Mouse (Mus musculus) kidney, adult 18-20 months (tissue): Measurements from ENCODE around the gene 1110065P20Rik.

Experiments
- DNase-seq: peaks from one replicate; pipeline ENCODE4 v3.0.0; 2021

Gene 1110065P20Rik

GRCm38 (mm10) chr4:124838035-124838700, 12.8 kb downstream of the 1110065P20Rik start:
- DNase-seq = no peak

DNA sequence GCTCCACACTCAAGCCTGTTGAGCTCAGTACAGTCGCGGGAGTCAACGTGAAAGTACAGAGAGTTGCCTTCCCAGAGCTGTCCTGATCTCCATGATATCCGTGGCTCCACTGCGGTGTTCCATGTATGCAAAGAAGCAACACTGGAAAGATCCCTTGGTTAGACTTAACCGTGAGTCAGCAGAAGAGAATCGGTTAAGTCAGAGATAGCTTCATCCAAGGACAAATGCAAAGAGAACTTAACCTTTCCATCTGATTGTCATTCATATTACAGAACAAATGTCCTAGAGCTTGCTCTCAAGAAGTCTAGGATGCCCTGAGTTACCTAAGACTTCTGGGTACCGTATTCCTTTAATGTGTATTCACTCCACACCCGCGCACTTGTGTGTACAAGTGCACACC, 18.2 kb downstream of the 1110065P20Rik start:
- DNase-seq = no peak

DNA sequence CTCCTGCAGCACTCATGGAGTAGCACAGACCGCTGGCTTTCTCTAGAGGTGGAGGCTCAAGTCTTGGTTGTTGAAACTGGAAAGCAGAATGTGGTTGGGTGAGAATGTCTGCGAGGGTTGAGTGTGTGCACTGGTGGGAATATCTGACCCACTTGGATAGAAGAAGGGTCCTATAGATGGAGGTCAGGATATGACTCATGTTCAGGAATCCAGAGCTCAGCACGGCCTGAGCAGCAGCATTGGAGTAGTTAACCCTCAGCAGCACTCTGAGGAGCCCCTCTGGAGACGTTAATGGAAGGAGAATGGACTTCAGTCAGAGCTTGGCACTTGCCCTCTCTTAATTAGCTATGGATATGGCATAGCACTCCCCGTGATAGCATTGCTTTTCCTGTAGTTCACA, 21.3 kb downstream of the 1110065P20Rik start:
- no peak for DNase-seq

- no peak for DNase-seq
Observed at GRCm38 (mm10) chr4:124825371-124825965, 25.5 kb downstream of the 1110065P20Rik start.

DNA sequence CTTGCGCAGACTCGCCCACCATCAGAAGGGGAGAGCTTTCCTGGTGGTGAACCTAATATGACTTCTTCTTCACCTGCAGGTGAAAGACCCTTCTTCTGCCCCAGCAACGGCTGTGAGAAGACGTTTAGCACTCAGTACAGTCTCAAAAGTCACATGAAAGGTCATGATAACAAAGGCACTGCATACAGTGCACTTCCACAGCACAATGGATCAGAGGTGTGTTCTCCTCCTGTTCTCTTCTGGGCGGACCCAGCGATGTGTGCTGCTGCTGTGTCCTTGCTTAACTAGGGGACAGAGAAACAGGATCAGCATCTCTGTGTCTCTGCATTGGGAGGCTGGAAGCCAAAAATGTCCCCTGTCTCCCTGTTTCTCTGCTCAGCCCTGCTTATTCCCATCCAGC, 26.0 kb downstream of the 1110065P20Rik start:
- no peak for DNase-seq

- DNase-seq = no peak
Observed at GRCm38 (mm10) chr4:124818832-124819231, 32.2 kb downstream of the 1110065P20Rik start.

DNA sequence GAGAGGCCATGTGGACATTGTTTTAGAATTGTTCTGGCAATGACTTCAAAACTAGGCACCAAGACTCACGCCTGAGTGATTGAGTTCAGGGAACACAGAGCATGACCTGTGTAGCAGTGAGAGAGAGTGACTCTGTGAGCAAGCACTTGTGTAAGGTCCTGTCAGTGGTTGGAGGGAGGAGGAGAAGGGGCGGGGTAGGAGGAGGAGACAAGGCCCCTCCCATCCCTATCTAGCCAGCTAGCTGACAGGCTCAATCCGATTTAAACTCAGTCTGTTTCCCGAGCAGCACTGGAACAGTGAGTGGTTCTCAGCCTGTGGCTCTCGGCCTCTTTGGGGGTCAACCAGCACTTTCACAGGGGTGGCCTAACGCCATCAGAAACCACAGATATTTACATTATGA, 33.2 kb downstream of the 1110065P20Rik start:
- DNase-seq = peak; percentile 71

DNA sequence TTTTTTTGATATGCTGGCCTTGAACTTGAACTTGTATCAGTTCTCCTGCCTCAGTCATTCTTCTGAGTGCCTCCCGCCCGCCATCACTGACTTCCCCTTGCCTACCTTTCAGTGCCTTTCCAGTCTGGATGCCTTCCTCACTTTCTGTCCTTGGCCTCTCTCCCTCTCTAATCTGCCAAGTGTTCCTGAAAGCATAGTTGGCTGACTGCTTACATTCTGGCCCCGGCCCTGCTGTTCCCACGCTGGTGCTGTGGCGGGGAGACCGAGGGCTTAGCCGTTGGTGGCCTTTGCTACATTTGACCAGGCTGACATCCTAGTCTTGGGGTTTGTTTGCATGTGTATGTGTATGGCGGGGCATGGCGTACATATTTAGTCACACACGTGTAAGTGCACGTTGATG, 35.1 kb downstream of the 1110065P20Rik start:
- DNase-seq = no peak

DNA sequence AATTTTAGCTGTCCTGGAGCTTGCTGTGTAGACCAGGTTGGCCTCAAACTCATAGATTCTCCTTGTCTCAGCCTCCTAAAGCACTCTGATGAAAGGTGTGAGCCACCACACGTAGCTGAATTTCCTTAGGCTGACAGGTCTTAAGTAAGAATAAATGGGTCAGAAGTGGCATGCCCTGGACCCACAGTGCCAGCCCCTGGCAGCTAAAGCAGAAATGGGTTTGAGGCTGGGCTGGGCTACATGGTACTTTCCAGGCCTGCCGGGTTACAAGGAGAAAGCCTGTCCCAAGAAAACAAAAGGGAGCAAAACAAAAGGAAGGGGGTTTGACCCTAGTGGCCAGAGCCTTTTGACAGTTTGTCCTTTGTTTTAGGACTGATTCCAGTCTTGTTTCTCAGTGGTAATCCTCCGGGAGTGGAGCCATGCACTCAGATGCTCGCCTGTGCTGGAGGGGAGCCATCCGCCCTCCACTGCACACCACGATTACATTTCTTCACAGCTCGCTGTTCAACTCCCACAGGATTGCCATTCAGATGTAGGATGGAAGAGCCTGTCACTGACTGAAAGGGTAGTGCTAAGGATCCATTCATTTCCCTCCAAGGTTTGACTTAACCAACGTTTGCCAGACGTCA, 39.5 kb downstream of the 1110065P20Rik start:
- DNase-seq = no peak

- DNase-seq = no peak
Observed at GRCm38 (mm10) chr4:124810056-124810455, 40.9 kb downstream of the 1110065P20Rik start.

DNA sequence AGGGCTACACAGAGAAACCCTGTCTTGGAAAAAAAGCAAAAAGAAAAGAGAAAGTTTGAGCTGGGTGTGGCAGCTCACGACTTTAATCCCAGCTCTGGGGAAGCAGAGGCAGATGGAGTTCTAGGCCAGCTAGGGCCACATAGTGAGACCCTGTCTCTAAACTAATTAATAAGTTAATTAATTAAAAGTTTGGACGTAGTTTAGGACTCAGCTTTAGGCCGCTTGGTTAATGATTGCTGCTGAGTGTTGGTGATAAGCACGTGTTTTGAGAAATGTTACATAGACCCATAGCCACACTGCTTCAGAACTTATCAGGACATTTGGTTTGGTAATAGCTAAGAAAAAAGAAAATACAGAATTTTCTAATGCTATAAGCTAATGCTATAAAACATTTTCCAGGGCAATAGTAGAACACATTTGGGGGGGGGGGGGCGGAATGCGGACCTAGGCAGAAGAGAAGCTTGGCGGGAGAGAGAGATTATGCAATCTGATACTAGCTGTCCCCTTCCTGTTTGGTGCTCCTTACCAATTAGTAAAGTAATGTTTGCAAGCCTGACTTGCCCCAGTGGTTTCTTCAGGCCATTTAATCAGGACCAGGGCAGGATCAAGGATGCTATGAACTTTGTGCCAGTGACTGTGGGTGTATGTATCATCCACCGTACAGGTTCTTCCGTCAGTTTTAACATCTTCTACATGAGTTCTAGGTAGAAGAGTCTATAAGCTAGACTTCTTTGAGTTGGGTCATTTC, 41.7 kb downstream of the 1110065P20Rik start:
- DNase-seq = peak; percentile 25

DNA sequence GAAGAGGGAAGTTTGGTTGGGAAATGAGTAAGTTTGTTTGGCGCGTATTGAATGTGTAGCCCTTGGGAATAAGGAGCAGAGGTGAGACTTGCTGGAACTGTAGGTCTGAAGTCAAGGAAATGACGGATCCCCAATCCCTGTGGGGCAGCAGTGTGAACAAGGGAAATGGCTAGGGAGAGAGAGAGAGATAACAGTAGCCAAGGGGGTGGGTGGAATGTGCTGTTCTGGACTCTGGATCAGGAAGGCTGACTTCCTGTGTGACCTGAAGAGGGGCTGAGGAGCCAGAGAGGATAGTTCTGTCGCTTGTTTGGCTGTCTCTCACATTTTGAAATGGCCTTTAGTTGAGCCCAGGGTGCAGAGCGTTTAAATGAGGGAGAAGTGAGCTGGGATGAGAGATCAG, 42.5 kb downstream of the 1110065P20Rik start:
- DNase-seq = peak; percentile 28

- no peak for DNase-seq
Observed at GRCm38 (mm10) chr4:124803406-124803805, 47.6 kb downstream of the 1110065P20Rik start.

DNA sequence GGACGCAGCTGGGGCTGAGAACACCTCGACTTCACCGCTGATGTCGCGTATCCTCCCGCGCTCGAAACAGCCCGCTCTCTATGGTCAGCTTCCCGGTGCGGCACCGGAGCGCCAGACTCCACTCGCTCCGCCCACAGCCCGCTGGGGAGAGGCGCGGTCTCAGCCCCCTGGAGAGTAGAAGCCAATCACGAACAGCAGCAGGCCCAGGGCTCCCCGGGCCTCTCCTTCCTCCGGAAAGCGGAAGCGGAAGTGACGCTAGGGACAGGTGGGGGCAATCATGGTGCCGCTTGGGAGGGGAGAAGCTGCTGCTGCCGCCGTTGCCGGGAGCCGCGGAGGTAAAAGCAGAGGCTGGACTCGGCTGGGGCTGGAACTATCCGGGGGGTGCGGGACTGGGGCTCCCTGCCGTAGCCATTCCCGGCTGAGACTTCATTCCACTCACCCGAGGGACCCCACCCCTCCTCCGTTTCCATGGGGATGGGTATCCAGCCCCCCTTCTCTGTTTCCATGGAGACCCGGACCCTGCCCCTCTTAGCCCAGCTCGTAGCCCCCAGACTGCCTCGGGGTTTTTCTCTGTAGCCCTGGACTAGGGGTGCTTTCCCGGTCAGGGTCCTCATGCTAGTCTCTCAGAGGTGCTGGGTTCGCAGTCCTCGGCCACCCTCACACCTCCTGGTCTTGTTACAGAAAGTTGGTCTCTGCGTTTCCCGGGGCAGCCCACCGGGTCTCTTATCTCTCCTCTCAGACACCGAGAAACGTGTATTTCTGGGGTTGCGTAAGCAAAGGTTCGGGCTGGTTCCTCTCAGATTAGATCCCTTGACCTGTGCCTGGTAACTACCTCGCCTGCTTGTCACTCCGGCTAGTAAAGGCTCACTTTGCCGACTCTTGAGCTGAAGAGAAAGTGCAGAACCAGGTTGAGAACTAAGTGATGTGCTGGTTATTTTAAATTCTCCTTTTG, 48.4 kb downstream of the 1110065P20Rik start:
- DNase-seq = peak; percentile 95

GRCm38 (mm10) chr4:124801552-124802308, 49.3 kb downstream of the 1110065P20Rik start, which contains the start of gene Mtf1:
TSS of gene Mtf1 (plus strand) at chr4:124802104.
- peak; percentile 89 for DNase-seq
